Mouse (Mus musculus): ENCODE results near the gene Carmil3. TPM values are rescaled to one million over a fixed set of nuclear protein-coding genes. Genes with fewer than 3 reads are reported as not detected.

Carmil3 gene
- polyA plus RNA-seq, 1 experiment from 2014 or later, result 2.6 TPM

DNA sequence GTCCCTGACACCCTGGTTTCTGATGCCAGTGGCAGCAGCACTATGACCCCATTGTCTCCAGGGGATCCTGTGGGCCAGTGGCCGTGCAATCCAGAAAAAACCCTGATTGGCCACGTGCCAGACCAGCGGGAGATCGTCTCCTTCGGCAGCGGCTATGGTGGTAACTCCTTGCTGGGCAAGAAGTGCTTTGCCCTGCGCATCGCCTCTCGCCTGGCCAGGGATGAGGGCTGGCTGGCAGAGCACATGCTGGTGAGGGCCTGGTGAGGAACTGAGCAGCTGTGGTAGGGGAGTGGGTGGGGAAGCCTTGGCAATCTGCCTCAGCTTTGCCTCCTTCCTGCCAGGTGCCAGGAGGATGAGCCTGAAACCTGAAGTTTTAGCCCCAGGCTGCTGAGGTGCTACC, 53.9 kb downstream of the Carmil3 start:
- 83% methylated on average over 9 of the region's 9 CpGs for WGBS
- H3K27ac ChIP-seq (ENCODE audit: poor library complexity, severe bottlenecking), result no peak overlapping the region
- peaks cover 17% of the 10 kb centered on the region for H3K4me1 ChIP-seq (replicated peaks)
- H3K27me3 ChIP-seq (replicated peaks), result no peaks in the 10 kb centered on the region
- no peaks in the 10 kb centered on the region for H3K9me3 ChIP-seq (replicated peaks)
- no peak overlapping the region for H3K9ac ChIP-seq
- no peak for ATAC-seq (ENCODE audit: insufficient number of reproducible peaks, low FRiP score)
- no peak overlapping the region for H3K4me3 ChIP-seq
- H3K4me2 ChIP-seq, result no peak overlapping the region
- peaks cover 68% of the 10 kb centered on the region for H3K36me3 ChIP-seq

DNA sequence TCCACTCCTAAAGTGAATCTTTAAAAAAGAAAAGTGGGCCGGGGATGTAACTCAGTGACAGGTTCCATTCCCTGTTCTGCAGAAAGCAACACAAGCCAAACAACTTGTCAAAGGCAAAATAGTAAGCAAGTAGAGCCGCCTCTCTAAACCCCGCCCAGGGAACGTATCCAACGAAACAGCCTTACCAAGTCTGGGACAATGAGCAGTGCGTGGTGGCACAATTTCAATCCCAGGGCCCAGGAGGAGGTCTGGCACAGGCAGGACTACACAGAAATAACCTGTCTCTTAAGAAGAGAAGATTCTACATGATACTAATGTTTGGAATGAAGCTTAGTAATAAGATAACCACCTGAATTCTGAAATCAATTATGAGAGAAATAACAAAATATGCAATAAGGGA, 59.7 kb downstream of the Carmil3 start:
- Histone ChIP-seq H3K4me1 (replicated peaks) (no peaks in the 10 kb centered on the region), H3K4me3 (no peak overlapping the region), H3K9ac (no peak overlapping the region), H3K4me2 (no peak overlapping the region), H3K27me3 (replicated peaks) (no peaks in the 10 kb centered on the region), H3K27ac (ENCODE audit: poor library complexity, severe bottlenecking) (no peak overlapping the region), H3K36me3 (peaks cover 49% of the 10 kb centered on the region), H3K9me3 (replicated peaks) (no peaks in the 10 kb centered on the region)
- no peak for ATAC-seq (ENCODE audit: insufficient number of reproducible peaks, low FRiP score)
- WGBS, result 84% methylated on average over 6 of the region's 6 CpGs

DNA sequence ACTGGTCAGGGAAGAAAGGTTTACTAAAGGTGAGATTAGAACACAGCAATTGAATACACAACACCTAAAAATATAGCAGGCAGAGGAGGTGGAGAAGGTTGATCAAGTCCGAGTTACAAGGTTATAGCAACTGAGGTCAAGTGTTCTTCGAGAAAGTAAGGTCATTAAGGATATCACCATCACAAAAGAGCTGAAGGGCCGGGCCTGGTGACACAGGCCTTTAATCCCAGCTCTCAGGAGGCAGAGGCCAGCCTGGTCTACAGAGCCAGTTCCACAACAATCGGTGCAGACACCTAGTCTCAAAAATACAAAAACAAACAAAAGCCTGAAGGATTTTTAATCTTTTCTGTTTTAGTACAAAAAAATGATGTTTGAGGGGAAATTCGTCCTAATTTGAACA, 60.9 kb downstream of the Carmil3 start:
- 66% methylated on average over 5 of the region's 5 CpGs for WGBS
- Histone ChIP-seq H3K4me2 (no peak overlapping the region), H3K27ac (ENCODE audit: poor library complexity, severe bottlenecking) (no peak overlapping the region)

DNA sequence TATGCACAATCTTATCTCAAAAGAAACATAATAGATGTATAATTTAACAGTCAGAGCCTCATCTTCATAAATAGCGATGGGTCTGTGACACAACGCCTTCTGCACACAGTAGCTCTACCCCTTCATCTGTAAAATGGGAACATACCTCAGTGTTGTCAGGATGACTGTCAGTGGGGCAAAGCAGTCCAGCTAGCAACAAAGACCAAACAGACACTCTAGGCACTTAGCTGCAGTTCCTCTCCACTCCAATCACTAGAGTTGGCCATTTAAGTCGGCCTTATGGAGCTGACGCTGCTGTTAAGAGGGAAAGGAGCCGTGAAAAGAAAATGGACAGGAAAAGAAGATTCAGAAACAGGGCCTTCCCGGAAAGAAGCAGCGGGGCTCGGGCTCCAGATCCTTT, 61.3 kb downstream of the Carmil3 start:
- 89% methylated on average over 8 of the region's 8 CpGs for WGBS
- Histone ChIP-seq H3K36me3 (peaks cover 35% of the 10 kb centered on the region), H3K4me3 (no peak overlapping the region), H3K27me3 (replicated peaks) (no peaks in the 10 kb centered on the region), H3K9me3 (replicated peaks) (no peaks in the 10 kb centered on the region), H3K4me2 (no peak overlapping the region), H3K9ac (no peak overlapping the region), H3K27ac (ENCODE audit: poor library complexity, severe bottlenecking) (no peak overlapping the region), H3K4me1 (replicated peaks) (peaks cover 2% of the 10 kb centered on the region; the same call in 1 of the 2 replicates)
- ATAC-seq (ENCODE audit: insufficient number of reproducible peaks, low FRiP score), result no peak

More for the DNA sequence above, 60.9 kb downstream of the Carmil3 start:
- no peak for ATAC-seq (ENCODE audit: insufficient number of reproducible peaks, low FRiP score)
- H3K4me3 ChIP-seq, result no peak overlapping the region
- H3K36me3 ChIP-seq, result peaks cover 38% of the 10 kb centered on the region
- H3K27me3 ChIP-seq (replicated peaks), result no peaks in the 10 kb centered on the region
- H3K9ac ChIP-seq, result no peak overlapping the region
- H3K4me1 ChIP-seq (replicated peaks), result no peaks in the 10 kb centered on the region
- H3K9me3 ChIP-seq (replicated peaks), result no peaks in the 10 kb centered on the region

DNA sequence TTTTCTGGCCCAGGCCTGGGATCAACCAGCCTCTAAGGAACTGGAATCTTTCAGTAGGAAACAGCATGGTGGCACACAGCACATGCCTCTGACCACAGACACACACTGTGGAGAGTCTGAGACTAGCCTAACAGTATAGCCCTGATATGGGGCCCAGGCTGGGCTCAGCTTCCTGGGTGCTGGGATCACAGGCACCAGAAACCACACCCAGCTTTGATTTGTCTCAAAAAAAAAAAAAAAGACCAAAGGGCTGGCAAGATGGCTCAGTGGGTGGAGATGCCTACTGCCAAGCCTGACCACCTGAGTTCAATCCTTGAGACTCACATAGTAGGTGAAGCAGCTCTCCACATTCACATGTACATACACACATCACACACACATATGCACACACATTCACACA, 64.2 kb downstream of the Carmil3 start:
- no peaks in the 10 kb centered on the region for H3K27me3 ChIP-seq (replicated peaks)
- no peaks in the 10 kb centered on the region for H3K9me3 ChIP-seq (replicated peaks)
- H3K4me1 ChIP-seq (replicated peaks), result peaks cover 6% of the 10 kb centered on the region; the same call in 1 of the 2 replicates
- peaks cover 7% of the 10 kb centered on the region for H3K36me3 ChIP-seq
- no peak for ATAC-seq (ENCODE audit: insufficient number of reproducible peaks, low FRiP score)
- no peak overlapping the region for H3K9ac ChIP-seq
- no peak overlapping the region for H3K27ac ChIP-seq (ENCODE audit: poor library complexity, severe bottlenecking)
- no peak overlapping the region for H3K4me3 ChIP-seq
- H3K4me2 ChIP-seq, result no peak overlapping the region

DNA sequence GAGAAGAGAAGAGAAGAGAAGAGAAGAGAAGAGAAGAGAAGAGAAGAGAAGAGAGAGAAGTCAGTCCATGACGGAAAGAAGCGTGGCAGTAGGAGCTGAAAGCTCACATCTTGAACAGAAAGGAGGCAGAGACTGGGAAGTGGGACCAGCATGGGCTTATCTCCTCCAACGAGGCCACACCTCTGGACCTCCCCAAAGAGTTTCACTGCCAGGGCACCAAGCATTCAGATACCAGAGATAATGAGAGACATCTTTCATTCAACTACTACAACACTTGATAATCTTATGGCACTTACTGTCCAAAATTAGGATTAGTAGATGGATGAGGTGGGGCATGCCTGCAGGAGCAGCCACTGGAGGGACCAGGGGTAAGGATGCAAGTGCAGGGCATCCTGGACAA, 65.3 kb downstream of the Carmil3 start:
- Histone ChIP-seq H3K36me3 (no peaks in the 10 kb centered on the region), H3K4me1 (replicated peaks) (peaks cover 6% of the 10 kb centered on the region; the same call in 1 of the 2 replicates), H3K9me3 (replicated peaks) (no peaks in the 10 kb centered on the region), H3K9ac (no peak overlapping the region), H3K4me3 (no peak overlapping the region), H3K27me3 (replicated peaks) (no peaks in the 10 kb centered on the region), H3K27ac (ENCODE audit: poor library complexity, severe bottlenecking) (no peak overlapping the region), H3K4me2 (no peak overlapping the region)
- 58% methylated on average over 3 of the region's 3 CpGs for WGBS
- ATAC-seq (ENCODE audit: insufficient number of reproducible peaks, low FRiP score), result no peak

DNA sequence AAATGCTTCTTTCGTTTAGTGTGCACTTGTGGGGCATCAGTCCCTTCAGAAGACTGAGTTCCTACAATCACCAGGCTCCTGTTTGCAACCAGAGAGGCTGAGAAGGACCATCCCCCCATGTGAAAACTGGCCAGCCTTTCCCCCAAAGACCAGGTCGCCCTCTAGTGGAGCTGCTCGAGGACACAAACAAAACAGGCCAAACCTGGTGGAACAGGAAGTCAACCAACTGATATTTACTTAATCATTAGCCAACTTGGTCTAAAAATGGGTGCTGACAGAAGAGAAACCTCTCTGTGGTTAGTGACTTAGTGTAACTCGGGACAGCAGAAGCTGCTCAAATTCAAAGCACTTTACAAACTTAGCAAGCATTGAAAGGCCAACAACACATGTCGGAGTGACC, 66.6 kb downstream of the Carmil3 start:
- Histone ChIP-seq H3K9ac (no peak overlapping the region), H3K36me3 (no peaks in the 10 kb centered on the region), H3K4me2 (no peak overlapping the region), H3K27ac (ENCODE audit: poor library complexity, severe bottlenecking) (no peak overlapping the region), H3K4me3 (no peak overlapping the region), H3K4me1 (replicated peaks) (peaks cover 17% of the 10 kb centered on the region), H3K27me3 (replicated peaks) (no peaks in the 10 kb centered on the region), H3K9me3 (replicated peaks) (no peaks in the 10 kb centered on the region)
- 25% methylated on average over 5 of the region's 5 CpGs for WGBS
- ATAC-seq (ENCODE audit: insufficient number of reproducible peaks, low FRiP score), result no peak

DNA sequence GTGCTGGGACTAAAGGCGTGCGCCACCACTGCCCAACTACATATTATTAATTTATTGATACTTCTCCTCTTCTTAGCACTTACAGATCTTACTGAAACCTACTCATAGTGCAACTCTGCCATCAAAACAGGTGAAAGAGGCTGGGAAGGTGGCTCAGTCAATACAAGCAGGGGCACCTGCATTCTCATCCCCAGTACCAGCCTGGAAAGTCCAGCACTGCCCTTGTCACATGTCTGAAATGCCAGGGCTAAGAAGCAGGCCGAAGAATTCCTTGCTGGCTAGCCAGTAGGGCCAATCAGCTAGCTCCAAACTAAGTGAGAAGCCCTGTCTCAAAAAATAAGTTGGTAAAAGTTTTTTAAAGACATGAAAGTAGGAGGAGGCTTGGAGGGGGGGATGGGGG, 67.1 kb downstream of the Carmil3 start:
- no peak for ATAC-seq (ENCODE audit: insufficient number of reproducible peaks, low FRiP score)
- Histone ChIP-seq H3K9ac (no peak overlapping the region), H3K27me3 (replicated peaks) (no peaks in the 10 kb centered on the region), H3K36me3 (peaks cover under 1% of the 10 kb centered on the region; the same call in 1 of the 2 replicates), H3K27ac (ENCODE audit: poor library complexity, severe bottlenecking) (no peak overlapping the region), H3K4me1 (replicated peaks) (peaks cover 20% of the 10 kb centered on the region), H3K4me3 (no peak overlapping the region), H3K9me3 (replicated peaks) (no peaks in the 10 kb centered on the region), H3K4me2 (no peak overlapping the region)
- 84% methylated on average over 3 of the region's 3 CpGs for WGBS

Other genes with a start within 250 kb of the Carmil3 start
- gene Dhrs4, start 11.9 kb upstream of the Carmil3 start, polyA plus RNA-seq (2016; fragmentation: Nextera tagmentation; extraction: Ambion mirVana), result 63.3 and 64.5 TPM in 2 replicates
- gene Cpne6, start 19.8 kb downstream of the Carmil3 start, polyA plus RNA-seq (2016; fragmentation: Nextera tagmentation; extraction: Ambion mirVana), result 0.30 and 0.59 TPM in 2 replicates
- gene Nrl, start 34.3 kb downstream of the Carmil3 start, polyA plus RNA-seq (2016; fragmentation: Nextera tagmentation; extraction: Ambion mirVana), result not detected in 2 replicates
- 38.8 and 43.0 TPM in 2 replicates for gene Pck2, start 49.6 kb downstream of the Carmil3 start, polyA plus RNA-seq (2016; fragmentation: Nextera tagmentation; extraction: Ambion mirVana)
- gene Dcaf11, start 69.4 kb downstream of the Carmil3 start, polyA plus RNA-seq (2016; fragmentation: Nextera tagmentation; extraction: Ambion mirVana), result 73.2 and 78.7 TPM in 2 replicates
- 0.96 TPM in 1 of 2 replicates, not detected in the other for gene A730061H03Rik, start 69.8 kb downstream of the Carmil3 start, polyA plus RNA-seq (2016; fragmentation: Nextera tagmentation; extraction: Ambion mirVana)
- gene Fitm1, start 85.0 kb downstream of the Carmil3 start, polyA plus RNA-seq (2016; fragmentation: Nextera tagmentation; extraction: Ambion mirVana), result 114 and 118 TPM in 2 replicates
- gene Psme1, start 87.5 kb downstream of the Carmil3 start, polyA plus RNA-seq (2016; fragmentation: Nextera tagmentation; extraction: Ambion mirVana), result 211 and 212 TPM in 2 replicates
- gene Emc9, start 94.7 kb downstream of the Carmil3 start, polyA plus RNA-seq (2016; fragmentation: Nextera tagmentation; extraction: Ambion mirVana), result 16.3 and 21.5 TPM in 2 replicates
- gene Psme2, start 100.5 kb downstream of the Carmil3 start, polyA plus RNA-seq (2016; fragmentation: Nextera tagmentation; extraction: Ambion mirVana), result 200 and 213 TPM in 2 replicates
- gene Rnf31, start 101.1 kb downstream of the Carmil3 start, polyA plus RNA-seq (2016; fragmentation: Nextera tagmentation; extraction: Ambion mirVana), result 16.4 and 16.8 TPM in 2 replicates
- gene Irf9, start 112.9 kb downstream of the Carmil3 start, polyA plus RNA-seq (2016; fragmentation: Nextera tagmentation; extraction: Ambion mirVana), result 8.7 and 9.4 TPM in 2 replicates
- 16.5 and 17.5 TPM in 2 replicates for gene Rec8, start 127.4 kb downstream of the Carmil3 start, polyA plus RNA-seq (2016; fragmentation: Nextera tagmentation; extraction: Ambion mirVana)
- 66.1 and 68.4 TPM in 2 replicates for gene Ipo4, start 145.3 kb downstream of the Carmil3 start, polyA plus RNA-seq (2016; fragmentation: Nextera tagmentation; extraction: Ambion mirVana)
- 3.4 and 5.2 TPM in 2 replicates for gene Gm49378, start 147.2 kb downstream of the Carmil3 start, polyA plus RNA-seq (2016; fragmentation: Nextera tagmentation; extraction: Ambion mirVana)
- 86.2 and 92.6 TPM in 2 replicates for gene Tm9sf1, start 153.2 kb downstream of the Carmil3 start, polyA plus RNA-seq (2016; fragmentation: Nextera tagmentation; extraction: Ambion mirVana)
- gene Tssk4, start 159.5 kb downstream of the Carmil3 start, polyA plus RNA-seq (2016; fragmentation: Nextera tagmentation; extraction: Ambion mirVana), result 0.45 and 0.60 TPM in 2 replicates
- gene Mdp1, start 169.9 kb downstream of the Carmil3 start, polyA plus RNA-seq (2016; fragmentation: Nextera tagmentation; extraction: Ambion mirVana), result 74.1 and 76.7 TPM in 2 replicates
- gene Gmpr2, start 181.3 kb downstream of the Carmil3 start, polyA plus RNA-seq (2016; fragmentation: Nextera tagmentation; extraction: Ambion mirVana), result 39.8 and 44.6 TPM in 2 replicates
- 457 and 491 TPM in 2 replicates for gene Nedd8, start 181.5 kb downstream of the Carmil3 start, polyA plus RNA-seq (2016; fragmentation: Nextera tagmentation; extraction: Ambion mirVana)
- gene Tinf2, start 191.2 kb downstream of the Carmil3 start, polyA plus RNA-seq (2016; fragmentation: Nextera tagmentation; extraction: Ambion mirVana), result 36.1 and 37.6 TPM in 2 replicates
- 0.27 and 0.70 TPM in 2 replicates for gene Tgm1, start 223.3 kb downstream of the Carmil3 start, polyA plus RNA-seq (2016; fragmentation: Nextera tagmentation; extraction: Ambion mirVana)
- gene Rabggta, start 231.6 kb downstream of the Carmil3 start, polyA plus RNA-seq (2016; fragmentation: Nextera tagmentation; extraction: Ambion mirVana), result 20.9 and 24.4 TPM in 2 replicates